Mouse (Mus musculus) heart, adult 2 months (tissue): ENCODE data around the gene C1ql1.

Experiments
- CTCF ChIP-seq: fragments of 200-600 bp; IDR thresholded peaks from 2 replicates; pipeline ENCODE4 v1.8.1; 2022; ENCODE audit warnings: antibody characterized with exemption, mild to moderate bottlenecking, moderate library complexity
- POLR2A ChIP-seq: fragments of 200-500 bp; IDR thresholded peaks from 2 replicates; pipeline ENCODE4 v1.6.1; 2011; ENCODE audit warnings: mild to moderate bottlenecking, low read depth, low read length, control low read depth; ENCODE audit not compliant: insufficient read depth

- TF ChIP-seq CTCF (no peak), POLR2A (no peak)
Observed at GRCm38 (mm10) chr11:102956962-102957614, 10.6 kb upstream of the C1ql1 start.
